Mouse (Mus musculus) lung, adult 2 months (tissue): ENCODE data around the gene Map3k4. TPM values are rescaled to one million over a fixed set of nuclear protein-coding genes. Genes with fewer than 3 reads are reported as not detected.

ENCODE experiments used
- DNase-seq: peaks from one replicate; pipeline ENCODE4 v3.0.0; 2022
- H3K4me1 ChIP-seq: fragments of 200-500 bp; 2 replicates; pipeline ENCODE4 v1.6.1; 2011; ENCODE audit warnings: low read length; ENCODE audit not compliant: control insufficient read depth, insufficient read depth
- H3K4me3 ChIP-seq: fragments of 200-500 bp; replicated peaks from 2 replicates; pipeline ENCODE3; 2011; ENCODE audit warnings: low read depth, mild to moderate bottlenecking, control low read depth, low read length; ENCODE audit errors: extremely low read depth
- CTCF ChIP-seq: fragments of 200-500 bp; IDR thresholded peaks from 2 replicates; pipeline ENCODE4 v1.5.1; 2011; ENCODE audit warnings: mild to moderate bottlenecking, low read length, control low read depth; ENCODE audit not compliant: insufficient read depth
- POLR2A ChIP-seq: fragments of 200-500 bp; IDR thresholded peaks from 2 replicates; pipeline ENCODE4 v1.6.1; 2011; ENCODE audit warnings: low read depth, mild to moderate bottlenecking, control low read depth, low read length, borderline replicate concordance; ENCODE audit errors: extremely low read depth
- WGBS: fragments of 180-500 bp; shearing (Covaris S2); methylation state at CpG from one replicate; pipeline ENCODE4 v1.1.7; 2018; 5-methylcytosine and 5-hydroxymethylcytosine counted together
- polyA plus RNA-seq: library from polyadenylated mRNA; depleted of rRNA; stranded (reverse); fragments of >200 nt; gene quantifications from 2 replicates; pipeline ENCODE4 v1.2.3, GENCODE M21; 2012; rRNA removed

Map3k4 gene
- polyA plus RNA-seq, 1 experiment, result 32.9 TPM

GRCm38 (mm10) chr17:12179339-12179738 lies 139.3 kb downstream of the Map3k4 start:
- H3K4me3 ChIP-seq, result no peak overlapping the region
- peaks cover 5% of the 10 kb centered on the region for H3K4me1 ChIP-seq
- TF ChIP-seq CTCF (no peak), POLR2A (no peak)
- 76% methylated on average over 7 of the region's 7 CpGs for WGBS
- no peak for DNase-seq

Other genes starting within 250 kb of the Map3k4 start
- 40.1 and 50.7 TPM in 2 replicates for gene Agpat4, start 200.1 kb downstream of the Map3k4 start, polyA plus RNA-seq
- 0.27 and 0.59 TPM in 2 replicates for gene Plg, start 59.8 kb upstream of the Map3k4 start, polyA plus RNA-seq
- 5.5 and 6.0 TPM in 2 replicates for gene Slc22a3, start 188.9 kb upstream of the Map3k4 start, polyA plus RNA-seq